Mouse (Mus musculus) thymus, adult 18-20 months (tissue): ENCODE measurements around the gene Ndufa1.
"Not testable (repeated sequence)": the region's sequence is repeated elsewhere in the genome, so short reads cannot be mapped to it uniquely, and the experiment has no call there.

ENCODE experiments used
- DNase-seq, 2 experiments: peaks; one replicate each; pipeline ENCODE4 v3.0.0; 2022; ENCODE audit warnings: mixed read lengths in 2 of 2

Gene Ndufa1

GRCm38 (mm10) chrX:37191105-37191743 is at the start of gene Ndufa1, which contains the start of gene Rnf113a1:
Gene Ndufa1, minus strand, starts transcription at chrX:37191163.
Gene Rnf113a1, plus strand, starts transcription at chrX:37191245.
- peak; percentile 67 to 77 for DNase-seq

GRCm38 (mm10) chrX:37222158-37222557 is 31.2 kb upstream of the Ndufa1 start, which contains the start of gene Rhox1:
Gene Rhox1, minus strand, starts transcription at chrX:37222258.
- not testable (repeated sequence) for DNase-seq

GRCm38 (mm10) chrX:37210941-37211340 is 20.0 kb upstream of the Ndufa1 start, which contains the start of gene Gm9:
Gene Gm9, minus strand, starts transcription at chrX:37211041.
- DNase-seq: no peak

GRCm38 (mm10) chrX:37198676-37199075 is 7.7 kb upstream of the Ndufa1 start:
- DNase-seq: no peak

GRCm38 (mm10) chrX:37191744-37192379 is 899 bp upstream of the Ndufa1 start:
- DNase-seq: no peak

- DNase-seq: no peak
Observed at GRCm38 (mm10) chrX:37190755-37191104, 233 bp downstream of the Ndufa1 start.

GRCm38 (mm10) chrX:37184401-37184800 is 6.6 kb downstream of the Ndufa1 start:
- not testable (repeated sequence) for DNase-seq

- DNase-seq: no peak
Observed at GRCm38 (mm10) chrX:37168742-37169141, 22.2 kb downstream of the Ndufa1 start, which contains the start of gene Akap14. Gene Akap14, minus strand, starts transcription at chrX:37168842.

GRCm38 (mm10) chrX:37167085-37167484 is 23.9 kb downstream of the Ndufa1 start:
- DNase-seq: peak in 1 of 2 experiments; percentile 12

- no peak for DNase-seq
Observed at GRCm38 (mm10) chrX:37163115-37163514, 27.8 kb downstream of the Ndufa1 start.

- DNase-seq: no peak
Observed at GRCm38 (mm10) chrX:37161169-37161568, 29.8 kb downstream of the Ndufa1 start.

- no peak for DNase-seq
Observed at GRCm38 (mm10) chrX:37157839-37158238, 33.1 kb downstream of the Ndufa1 start.

- DNase-seq: no peak
Observed at GRCm38 (mm10) chrX:37144954-37145353, 46.0 kb downstream of the Ndufa1 start.

GRCm38 (mm10) chrX:37144498-37144897 is 46.5 kb downstream of the Ndufa1 start:
- DNase-seq: not testable (repeated sequence)

- DNase-seq: no peak
Observed at GRCm38 (mm10) chrX:37141732-37142131, 49.2 kb downstream of the Ndufa1 start.
